Mouse (Mus musculus): ENCODE data around the gene 1700029P11Rik.

GRCm38 (mm10) chr15:82027726-82028125 lies 47.4 kb downstream of the 1700029P11Rik start:
- TF ChIP-seq CTCF (IDR thresholded peaks at IDR 0.05; ENCODE audit: low read depth) (no peak), EP300 (optimal IDR thresholded peaks at IDR 0.05) (no peak)

Data from stomach, postnatal 0 days (tissue).